Mouse (Mus musculus) bone marrow, adult 2 months (tissue): Measurements from ENCODE around the gene Il23a.

ENCODE experiments used
- CTCF ChIP-seq: fragments of 200-500 bp; IDR thresholded peaks from 2 replicates; pipeline ENCODE4 v1.5.1; 2011; ENCODE audit warnings: low read length, control low read depth; ENCODE audit not compliant: control insufficient read depth, insufficient read depth
- POLR2A ChIP-seq: fragments of 200-500 bp; IDR thresholded peaks from 2 replicates; pipeline ENCODE4 v1.6.1; 2011; ENCODE audit warnings: low read depth, mild to moderate bottlenecking, control low read depth, low read length, borderline replicate concordance; ENCODE audit not compliant: control insufficient read depth

DNA sequence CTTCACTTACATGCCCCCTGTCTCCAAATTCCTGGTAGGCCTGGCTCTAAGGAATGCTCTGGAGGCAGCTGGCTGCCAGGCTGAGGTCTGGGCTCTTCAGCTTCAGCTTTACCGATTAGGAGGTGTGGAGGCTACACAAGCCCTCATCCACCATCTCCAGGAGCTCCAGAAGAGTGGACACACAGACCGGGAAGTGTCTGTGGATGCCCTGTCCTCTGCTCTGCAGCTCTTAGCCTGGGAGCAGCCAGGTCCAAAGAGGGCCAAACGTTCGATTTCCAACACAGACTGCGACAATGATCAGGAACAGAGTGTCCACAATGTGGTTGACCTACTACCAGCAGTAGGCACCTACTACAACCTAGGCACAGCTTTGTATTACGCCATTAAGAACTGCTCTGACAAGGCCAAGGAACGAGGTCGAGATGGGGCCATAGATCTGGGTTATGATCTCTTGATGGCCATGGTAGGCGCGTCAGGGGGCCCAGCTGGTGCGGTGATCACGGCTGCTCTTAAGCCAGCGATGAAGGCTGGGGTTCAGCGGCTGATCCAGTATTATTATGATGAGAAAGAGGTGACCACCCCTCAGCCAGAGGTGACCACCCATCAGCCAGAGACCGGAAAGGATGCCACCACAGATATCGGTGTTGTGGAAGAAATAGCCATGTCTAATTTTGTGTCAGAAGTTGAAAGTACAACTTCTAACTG lies 29.2 kb downstream of the Il23a start:
- TF ChIP-seq POLR2A, result no peak
- TF ChIP-seq CTCF, result no peak
